Mouse (Mus musculus) heart, embryonic 15.5 days (tissue): ENCODE results near the gene Efna3. TPM values are rescaled to one million over a fixed set of nuclear protein-coding genes. Genes with fewer than 3 reads are reported as not detected.

ENCODE experiments used
- ATAC-seq: fragments of 200-750 bp; cut with Nextera tagmentation; replicated peaks from 2 replicates; pipeline ENCODE4 v1.8.0; 2017; ENCODE audit warnings: low read depth, moderate TSS enrichment; ENCODE audit not compliant: insufficient number of reproducible peaks, insufficient read depth, low FRiP score
- H3K27ac ChIP-seq: fragments of 300-500 bp; sonication (generic); 2 replicates; pipeline ENCODE4 v1.5.1; 2015; ENCODE audit warnings: mild to moderate bottlenecking, inconsistent platforms
- H3K27me3 ChIP-seq: fragments of 300-500 bp; sonication (generic); 2 replicates; pipeline ENCODE4 v1.6.1; 2015; ENCODE audit warnings: inconsistent platforms
- H3K36me3 ChIP-seq: fragments of 300-500 bp; sonication (generic); 2 replicates; pipeline ENCODE4 v1.6.1; 2015; ENCODE audit warnings: mild to moderate bottlenecking, inconsistent platforms
- H3K4me1 ChIP-seq: fragments of 300-500 bp; sonication (generic); replicated peaks from 2 replicates; pipeline ENCODE4 v1.6.1; 2015; ENCODE audit warnings: inconsistent platforms
- H3K4me2 ChIP-seq: fragments of 300-500 bp; sonication (generic); 2 replicates; pipeline ENCODE4 v1.6.1; 2015; ENCODE audit warnings: inconsistent platforms, mild to moderate bottlenecking, moderate library complexity
- H3K4me3 ChIP-seq: fragments of 300-500 bp; sonication (generic); 2 replicates; pipeline ENCODE4 v1.5.1; 2015; ENCODE audit warnings: mild to moderate bottlenecking, inconsistent platforms
- H3K9ac ChIP-seq: fragments of 300-500 bp; sonication (generic); 2 replicates; pipeline ENCODE4 v1.6.1; 2015; ENCODE audit warnings: mild to moderate bottlenecking, inconsistent platforms
- H3K9me3 ChIP-seq: fragments of 300-500 bp; sonication (generic); replicated peaks from 2 replicates; pipeline ENCODE4 v1.6.1; 2016; ENCODE audit warnings: inconsistent platforms
- WGBS: fragments of 180-500 bp; shearing (Covaris S2); methylation state at CpG from one replicate; pipeline ENCODE4 v1.1.7; 2015; ENCODE audit warnings: mixed read lengths; 5-methylcytosine and 5-hydroxymethylcytosine counted together
- polyA plus RNA-seq: library from polyadenylated mRNA; unstranded; fragments of >200 nt; fragmentation: Nextera tagmentation; extraction: Ambion mirVana; gene quantifications from 2 replicates; pipeline ENCODE4 v1.2.1, GENCODE M21; 2015

Efna3 gene
- 0.73 and 2.7 TPM in 2 replicates for polyA plus RNA-seq

- H3K27me3 ChIP-seq, result peaks cover 72% of the 10 kb centered on the region
- peak; percentile 40; the same call in 1 of the 2 replicates for ATAC-seq
- H3K4me1 ChIP-seq, result peaks cover 44% of the 10 kb centered on the region
- H3K36me3 ChIP-seq, result no peaks in the 10 kb centered on the region
- peak within 1 kb of the TSS; percentile 98 for H3K4me2 ChIP-seq
- no peak within 1 kb of the TSS for H3K27ac ChIP-seq
- H3K4me3 ChIP-seq, result peak within 1 kb of the TSS; percentile 62
- WGBS, result under 1% methylated on average over 41 of the region's 53 CpGs
- H3K9ac ChIP-seq, result peak within 1 kb of the TSS; percentile 52
- H3K9me3 ChIP-seq, result no peaks in the 10 kb centered on the region
Observed at GRCm38 (mm10) chr3:89322514-89323165, at the start of gene Efna3. Gene Efna3 (minus strand): TSS chr3:89322965.

- H3K36me3 ChIP-seq, result no peaks in the 10 kb centered on the region
- no peaks in the 10 kb centered on the region; the same call in 1 of the 2 replicates for H3K4me1 ChIP-seq
- ATAC-seq, result peak; percentile 44; the same call in 1 of the 2 replicates
- H3K27me3 ChIP-seq, result peaks cover 16% of the 10 kb centered on the region
- H3K27ac ChIP-seq, result no peak overlapping the region
- no peak overlapping the region for H3K9ac ChIP-seq
- H3K4me3 ChIP-seq, result no peak overlapping the region
- H3K9me3 ChIP-seq, result no peaks in the 10 kb centered on the region
- no peak overlapping the region for H3K4me2 ChIP-seq
- WGBS, result 40% methylated on average over 11 of the region's 11 CpGs
Observed at GRCm38 (mm10) chr3:89367338-89367737, 44.6 kb upstream of the Efna3 start.

GRCm38 (mm10) chr3:89365486-89366414 is 43.0 kb upstream of the Efna3 start:
- H3K27ac ChIP-seq, result no peak overlapping the region
- H3K9me3 ChIP-seq, result no peaks in the 10 kb centered on the region
- no peak overlapping the region for H3K4me3 ChIP-seq
- H3K9ac ChIP-seq, result no peak overlapping the region
- no peaks in the 10 kb centered on the region for H3K36me3 ChIP-seq
- peaks cover 16% of the 10 kb centered on the region; the same call in 1 of the 2 replicates for H3K27me3 ChIP-seq
- ATAC-seq, result no peak
- H3K4me2 ChIP-seq, result no peak overlapping the region
- H3K4me1 ChIP-seq, result no peaks in the 10 kb centered on the region; the same call in 1 of the 2 replicates
- 66% methylated on average over 20 of the region's 20 CpGs for WGBS

GRCm38 (mm10) chr3:89365153-89365485 is 42.4 kb upstream of the Efna3 start, which contains the start of gene Dcst1:
Gene Dcst1 (minus strand): TSS chr3:89365253.
- Histone ChIP-seq H3K36me3 (no peaks in the 10 kb centered on the region), H3K4me2 (no peak within 1 kb of the TSS), H3K4me3 (no peak within 1 kb of the TSS), H3K9ac (no peak within 1 kb of the TSS), H3K9me3 (no peaks in the 10 kb centered on the region), H3K27me3 (peaks cover 16% of the 10 kb centered on the region; the same call in 1 of the 2 replicates), H3K27ac (no peak within 1 kb of the TSS), H3K4me1 (no peaks in the 10 kb centered on the region; the same call in 1 of the 2 replicates)
- ATAC-seq, result no peak
- WGBS, result 87% methylated on average over 11 of the region's 11 CpGs

GRCm38 (mm10) chr3:89364631-89365030 is 41.9 kb upstream of the Efna3 start:
- Histone ChIP-seq H3K27ac (no peak overlapping the region), H3K36me3 (no peaks in the 10 kb centered on the region), H3K4me2 (no peak overlapping the region), H3K9me3 (no peaks in the 10 kb centered on the region), H3K9ac (no peak overlapping the region), H3K27me3 (peaks cover 16% of the 10 kb centered on the region; the same call in 1 of the 2 replicates), H3K4me1 (no peaks in the 10 kb centered on the region; the same call in 1 of the 2 replicates), H3K4me3 (no peak overlapping the region)
- WGBS, result 56% methylated on average over 8 of the region's 8 CpGs
- no peak for ATAC-seq

GRCm38 (mm10) chr3:89361675-89362074 is 38.9 kb upstream of the Efna3 start, which contains the start of gene Dcst2:
Gene Dcst2 (plus strand): TSS chr3:89361975.
- Histone ChIP-seq H3K27me3 (peaks cover 3% of the 10 kb centered on the region; the same call in 1 of the 2 replicates), H3K36me3 (no peaks in the 10 kb centered on the region), H3K4me2 (no peak within 1 kb of the TSS), H3K4me1 (no peaks in the 10 kb centered on the region; the same call in 1 of the 2 replicates), H3K4me3 (no peak within 1 kb of the TSS), H3K9ac (no peak within 1 kb of the TSS), H3K27ac (no peak within 1 kb of the TSS), H3K9me3 (no peaks in the 10 kb centered on the region)
- 71% methylated on average over 7 of the region's 7 CpGs for WGBS
- ATAC-seq, result no peak

- WGBS, result 71% methylated on average over 3 of the region's 3 CpGs
- H3K36me3 ChIP-seq, result no peaks in the 10 kb centered on the region
- H3K27ac ChIP-seq, result no peak overlapping the region
- H3K4me2 ChIP-seq, result no peak overlapping the region
- no peak for ATAC-seq
- no peak overlapping the region for H3K4me3 ChIP-seq
- H3K9me3 ChIP-seq, result no peaks in the 10 kb centered on the region
- H3K9ac ChIP-seq, result no peak overlapping the region
- H3K4me1 ChIP-seq, result no peaks in the 10 kb centered on the region
- H3K27me3 ChIP-seq, result peaks cover 6% of the 10 kb centered on the region
Observed at GRCm38 (mm10) chr3:89360237-89360636, 37.5 kb upstream of the Efna3 start.

GRCm38 (mm10) chr3:89359630-89360029 is 36.9 kb upstream of the Efna3 start:
- Histone ChIP-seq H3K4me3 (no peak overlapping the region), H3K27ac (no peak overlapping the region), H3K9me3 (no peaks in the 10 kb centered on the region), H3K4me1 (peaks cover 2% of the 10 kb centered on the region; the same call in 1 of the 2 replicates), H3K9ac (no peak overlapping the region), H3K27me3 (peaks cover 6% of the 10 kb centered on the region), H3K4me2 (no peak overlapping the region), H3K36me3 (no peaks in the 10 kb centered on the region)
- 65% methylated on average over 6 of the region's 6 CpGs for WGBS
- no peak for ATAC-seq

- H3K9me3 ChIP-seq, result no peaks in the 10 kb centered on the region
- H3K27ac ChIP-seq, result no peak overlapping the region
- no peak overlapping the region for H3K4me3 ChIP-seq
- 57% methylated on average over 9 of the region's 9 CpGs for WGBS
- H3K36me3 ChIP-seq, result no peaks in the 10 kb centered on the region
- H3K9ac ChIP-seq, result no peak overlapping the region
- peaks cover 23% of the 10 kb centered on the region for H3K27me3 ChIP-seq
- no peak for ATAC-seq
- peaks cover 2% of the 10 kb centered on the region; the same call in 1 of the 2 replicates for H3K4me1 ChIP-seq
- H3K4me2 ChIP-seq, result no peak overlapping the region
Observed at GRCm38 (mm10) chr3:89356029-89356428, 33.3 kb upstream of the Efna3 start.

GRCm38 (mm10) chr3:89355512-89355902 is 32.7 kb upstream of the Efna3 start:
- no peak for ATAC-seq
- H3K9me3 ChIP-seq, result no peaks in the 10 kb centered on the region
- no peak overlapping the region for H3K9ac ChIP-seq
- no peaks in the 10 kb centered on the region for H3K36me3 ChIP-seq
- H3K27me3 ChIP-seq, result peaks cover 26% of the 10 kb centered on the region
- no peak overlapping the region for H3K4me3 ChIP-seq
- WGBS, result 81% methylated on average over 6 of the region's 6 CpGs
- no peak overlapping the region for H3K27ac ChIP-seq
- no peak overlapping the region for H3K4me2 ChIP-seq
- H3K4me1 ChIP-seq, result peaks cover 4% of the 10 kb centered on the region

- Histone ChIP-seq H3K4me1 (peaks cover 10% of the 10 kb centered on the region), H3K27ac (no peak overlapping the region), H3K4me2 (no peak overlapping the region), H3K36me3 (no peaks in the 10 kb centered on the region), H3K9ac (no peak overlapping the region), H3K4me3 (no peak overlapping the region), H3K9me3 (no peaks in the 10 kb centered on the region), H3K27me3 (peaks cover 28% of the 10 kb centered on the region)
- WGBS, result 17% methylated on average over 5 of the region's 5 CpGs
- no peak; the same call in 1 of the 2 replicates for ATAC-seq
Observed at GRCm38 (mm10) chr3:89354816-89355511, 32.2 kb upstream of the Efna3 start.
